Mouse (Mus musculus) liver, embryonic 15.5 days (tissue): Measurements from ENCODE around the gene Numbl. TPM values are rescaled to one million over a fixed set of nuclear protein-coding genes. Genes with fewer than 3 reads are reported as not detected.
A peak's percentile ranks its signal among the peaks of the same experiment; 100 is the strongest.

Experiments used
- ATAC-seq: fragments of 200-750 bp; cut with Nextera tagmentation; 2 replicates; pipeline ENCODE4 v1.8.0; 2017; ENCODE audit warnings: moderate number of reproducible peaks, mild to moderate bottlenecking, moderate library complexity; ENCODE audit not compliant: insufficient read depth
- H3K27ac ChIP-seq: fragments of 300-500 bp; sonication (generic); replicated peaks from 2 replicates; pipeline ENCODE4 v1.5.1; 2015; ENCODE audit warnings: mild to moderate bottlenecking, inconsistent platforms
- H3K27me3 ChIP-seq: fragments of 300-500 bp; sonication (generic); 2 replicates; pipeline ENCODE4 v1.6.1; 2015; ENCODE audit warnings: mild to moderate bottlenecking, inconsistent platforms
- H3K36me3 ChIP-seq: fragments of 300-500 bp; sonication (generic); replicated peaks from 2 replicates; pipeline ENCODE4 v1.6.1; 2015; ENCODE audit warnings: moderate library complexity, mild to moderate bottlenecking, inconsistent platforms
- H3K4me1 ChIP-seq: fragments of 300-500 bp; sonication (generic); replicated peaks from 2 replicates; pipeline ENCODE4 v1.6.1; 2015; ENCODE audit warnings: inconsistent platforms
- H3K4me2 ChIP-seq: fragments of 300-500 bp; sonication (generic); 2 replicates; pipeline ENCODE4 v1.6.1; 2015; ENCODE audit warnings: moderate library complexity, mild to moderate bottlenecking, inconsistent platforms
- H3K4me3 ChIP-seq: fragments of 300-500 bp; sonication (generic); replicated peaks from 2 replicates; pipeline ENCODE4 v1.5.1; 2015; ENCODE audit warnings: mild to moderate bottlenecking, inconsistent platforms
- H3K9ac ChIP-seq: fragments of 300-500 bp; sonication (generic); 2 replicates; pipeline ENCODE4 v1.6.1; 2015; ENCODE audit warnings: moderate library complexity, mild to moderate bottlenecking, inconsistent platforms
- H3K9me3 ChIP-seq: fragments of 300-500 bp; sonication (generic); replicated peaks from 2 replicates; pipeline ENCODE4 v1.6.1; 2016; ENCODE audit warnings: inconsistent platforms
- WGBS: fragments of 180-500 bp; shearing (Covaris S2); methylation state at CpG from one replicate; pipeline ENCODE4 v1.1.7; 2015; ENCODE audit warnings: mixed read lengths; ENCODE audit not compliant: insufficient replicate concordance; 5-methylcytosine and 5-hydroxymethylcytosine counted together
- polyA plus RNA-seq: library from polyadenylated mRNA; unstranded; fragments of >200 nt; fragmentation: Nextera tagmentation; extraction: Ambion mirVana; gene quantifications from 2 replicates; pipeline ENCODE4 v1.2.1, GENCODE M21; 2015

Numbl gene
- polyA plus RNA-seq, 1 experiment from 2014 or later, result 2.0 TPM

DNA sequence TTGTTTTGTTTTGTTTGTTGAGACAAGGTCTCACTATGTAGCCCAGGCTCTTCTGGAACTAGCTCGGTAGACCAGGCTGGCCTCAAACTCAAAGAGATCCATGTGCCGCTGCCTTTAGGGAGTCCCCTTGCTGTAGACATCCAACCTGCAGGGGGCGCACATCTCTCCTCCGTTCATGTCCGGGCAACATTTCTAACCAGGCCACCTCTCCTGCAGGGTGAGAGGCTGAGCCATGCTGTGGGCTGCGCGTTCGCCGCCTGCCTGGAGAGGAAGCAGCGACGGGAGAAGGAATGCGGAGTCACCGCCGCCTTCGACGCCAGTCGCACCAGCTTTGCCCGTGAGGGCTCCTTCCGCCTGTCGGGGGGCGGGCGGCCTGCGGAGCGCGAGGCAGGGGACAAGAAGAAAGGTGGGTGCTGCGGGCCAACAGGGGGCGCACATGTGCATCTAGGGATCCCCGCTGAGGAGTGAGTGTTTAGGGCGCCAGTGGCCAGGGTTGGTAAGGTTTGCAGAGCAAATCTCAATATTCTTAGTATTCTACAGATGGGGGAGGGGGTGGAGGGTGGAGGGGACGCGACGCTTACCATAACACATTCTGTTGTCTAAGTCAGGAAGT lies 15.6 kb downstream of the Numbl start:
- no peaks in the 10 kb centered on the region for H3K9me3 ChIP-seq
- no peaks in the 10 kb centered on the region for H3K27me3 ChIP-seq
- peaks cover 16% of the 10 kb centered on the region; the same call in 1 of the 2 replicates for H3K4me1 ChIP-seq
- H3K4me2 ChIP-seq, result peak overlapping the region; percentile 55
- WGBS, result 39% methylated on average over 32 of the region's 32 CpGs
- ATAC-seq, result no peak
- no peak overlapping the region for H3K27ac ChIP-seq
- H3K9ac ChIP-seq, result no peak overlapping the region
- H3K36me3 ChIP-seq, result no peaks in the 10 kb centered on the region
- H3K4me3 ChIP-seq, result peak overlapping the region; percentile 36

DNA sequence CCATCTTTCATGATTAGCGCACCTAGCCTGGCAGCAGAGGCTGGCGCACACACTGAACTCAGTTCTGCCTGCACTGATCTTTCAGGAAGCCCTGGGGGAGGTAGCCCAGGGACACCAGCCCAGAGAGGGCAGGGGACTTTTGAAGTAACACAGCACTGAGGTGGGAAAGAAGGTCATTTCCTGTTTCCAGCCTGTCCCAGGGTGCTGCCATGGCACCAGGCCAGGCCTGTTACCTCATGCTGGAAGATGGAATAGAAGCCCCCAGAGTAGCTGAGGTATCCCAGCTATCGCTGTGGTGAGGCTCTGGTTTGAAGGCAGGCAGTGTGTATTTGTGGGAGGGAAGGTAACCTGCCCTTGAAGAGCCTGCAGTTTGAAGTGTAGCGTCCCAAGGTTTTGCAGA lies 16.7 kb downstream of the Numbl start:
- Histone ChIP-seq H3K27me3 (no peaks in the 10 kb centered on the region), H3K4me3 (no peak overlapping the region), H3K4me2 (no peak overlapping the region), H3K9me3 (no peaks in the 10 kb centered on the region), H3K9ac (no peak overlapping the region), H3K36me3 (no peaks in the 10 kb centered on the region), H3K27ac (no peak overlapping the region), H3K4me1 (peaks cover 16% of the 10 kb centered on the region; the same call in 1 of the 2 replicates)
- 76% methylated on average over 4 of the region's 4 CpGs for WGBS
- ATAC-seq, result no peak

DNA sequence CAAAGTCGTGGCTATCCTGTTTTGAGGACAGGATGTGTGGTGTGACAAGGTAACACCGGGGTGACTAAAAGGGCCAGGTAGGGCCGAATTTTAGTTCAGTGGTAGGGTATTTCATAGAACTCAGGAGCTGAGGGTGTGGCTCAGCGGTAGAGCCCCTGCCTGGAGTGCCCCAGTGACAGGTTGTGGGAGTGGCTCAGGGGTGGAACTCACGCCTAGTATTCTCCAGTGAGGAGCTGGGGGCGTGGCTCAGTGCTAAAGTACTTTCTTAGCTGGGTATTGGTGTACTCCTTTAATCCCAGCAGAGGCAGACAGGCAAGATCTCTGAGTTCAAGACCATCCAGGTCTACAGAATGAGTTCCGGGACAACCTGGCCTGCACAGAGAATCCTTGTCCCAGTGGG lies 17.8 kb downstream of the Numbl start:
- Histone ChIP-seq H3K27me3 (no peaks in the 10 kb centered on the region), H3K9ac (no peak overlapping the region), H3K4me3 (no peak overlapping the region), H3K4me1 (peaks cover 16% of the 10 kb centered on the region; the same call in 1 of the 2 replicates), H3K36me3 (no peaks in the 10 kb centered on the region), H3K9me3 (no peaks in the 10 kb centered on the region), H3K4me2 (no peak overlapping the region), H3K27ac (no peak overlapping the region)
- 25% methylated on average over 7 of the region's 7 CpGs for WGBS
- 0 out of 2 replicates have a peak, but pooled peaks have one; percentile 32 for ATAC-seq

DNA sequence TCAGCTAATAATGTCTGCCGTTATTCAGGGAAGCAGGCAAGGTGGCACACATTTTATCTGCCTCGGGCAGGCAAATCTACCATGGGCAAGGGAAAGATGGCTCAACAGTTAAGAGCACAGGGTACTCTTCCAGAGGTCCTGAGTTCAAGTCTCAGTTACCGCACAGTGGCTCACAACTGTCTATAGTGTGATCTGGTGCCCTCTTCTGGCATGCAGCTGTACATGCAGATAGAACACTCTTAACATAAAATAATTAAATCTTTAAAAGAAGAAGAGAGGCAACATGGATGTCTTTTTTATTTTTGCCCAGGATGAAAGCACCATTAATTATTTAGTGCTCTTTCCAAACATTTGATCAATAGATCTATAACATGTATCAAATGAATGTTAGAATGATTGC lies 19.0 kb downstream of the Numbl start:
- ATAC-seq, result no peak
- 62% methylated on average over 3 of the region's 3 CpGs for WGBS
- no peak overlapping the region for H3K4me3 ChIP-seq
- no peak overlapping the region for H3K9ac ChIP-seq
- H3K4me1 ChIP-seq, result peaks cover 16% of the 10 kb centered on the region; the same call in 1 of the 2 replicates
- H3K36me3 ChIP-seq, result no peaks in the 10 kb centered on the region
- H3K27me3 ChIP-seq, result no peaks in the 10 kb centered on the region
- H3K9me3 ChIP-seq, result no peaks in the 10 kb centered on the region
- H3K27ac ChIP-seq, result no peak overlapping the region
- H3K4me2 ChIP-seq, result no peak overlapping the region

DNA sequence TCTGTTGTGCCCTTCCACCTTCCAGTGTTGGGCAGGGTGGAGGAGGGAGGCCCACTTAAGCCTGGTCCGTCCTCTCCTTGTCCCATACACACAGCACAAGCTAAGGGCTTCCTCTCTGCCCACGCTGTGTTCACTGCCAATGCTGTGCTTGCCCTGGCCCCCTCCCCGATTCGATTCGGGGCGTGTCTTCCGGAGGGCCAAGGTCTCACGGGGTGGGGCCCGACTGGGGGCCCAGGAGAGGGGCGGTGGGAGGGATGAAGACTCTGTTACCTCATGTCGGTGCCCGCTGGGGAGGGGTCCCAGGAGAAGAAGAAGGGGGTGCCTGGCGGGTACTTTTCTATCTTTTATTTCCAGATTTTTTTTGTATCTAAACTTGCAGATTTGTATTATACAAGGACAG lies 23.5 kb downstream of the Numbl start:
- H3K4me1 ChIP-seq, result peaks cover 6% of the 10 kb centered on the region; the same call in 1 of the 2 replicates
- H3K27me3 ChIP-seq, result peaks cover 27% of the 10 kb centered on the region
- H3K9ac ChIP-seq, result no peak overlapping the region
- no peak overlapping the region for H3K4me3 ChIP-seq
- WGBS, result 66% methylated on average over 13 of the region's 13 CpGs
- no peak for ATAC-seq
- no peaks in the 10 kb centered on the region for H3K36me3 ChIP-seq
- H3K4me2 ChIP-seq, result no peak overlapping the region
- H3K27ac ChIP-seq, result no peak overlapping the region
- H3K9me3 ChIP-seq, result no peaks in the 10 kb centered on the region

DNA sequence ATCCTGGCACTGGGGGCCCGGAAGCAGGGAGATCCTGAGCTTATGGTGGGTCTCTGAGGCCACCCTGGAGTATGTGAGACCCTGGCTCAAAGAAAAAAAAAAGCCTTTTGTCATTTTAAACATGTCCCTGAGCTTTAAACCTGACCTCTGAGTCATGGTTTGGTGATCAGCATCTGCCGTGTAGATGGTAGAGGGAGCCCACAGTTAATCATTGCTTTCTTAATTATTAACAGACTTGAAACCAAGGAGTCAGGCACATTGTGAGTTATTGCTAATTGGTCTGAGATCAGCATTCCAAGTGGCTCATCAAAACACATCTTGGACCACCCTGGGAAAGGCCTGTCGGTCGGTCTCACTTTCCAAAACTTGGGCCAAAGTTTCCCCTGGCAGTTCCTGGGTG lies 24.0 kb downstream of the Numbl start:
- Histone ChIP-seq H3K27me3 (peaks cover 31% of the 10 kb centered on the region), H3K4me2 (no peak overlapping the region), H3K36me3 (no peaks in the 10 kb centered on the region), H3K9me3 (no peaks in the 10 kb centered on the region), H3K4me3 (no peak overlapping the region), H3K27ac (no peak overlapping the region), H3K4me1 (peaks cover 2% of the 10 kb centered on the region; the same call in 1 of the 2 replicates), H3K9ac (no peak overlapping the region)
- whole genome bisulfite sequencing, result 58% methylated on average over 4 of the region's 4 CpGs
- no peak for ATAC-seq

DNA sequence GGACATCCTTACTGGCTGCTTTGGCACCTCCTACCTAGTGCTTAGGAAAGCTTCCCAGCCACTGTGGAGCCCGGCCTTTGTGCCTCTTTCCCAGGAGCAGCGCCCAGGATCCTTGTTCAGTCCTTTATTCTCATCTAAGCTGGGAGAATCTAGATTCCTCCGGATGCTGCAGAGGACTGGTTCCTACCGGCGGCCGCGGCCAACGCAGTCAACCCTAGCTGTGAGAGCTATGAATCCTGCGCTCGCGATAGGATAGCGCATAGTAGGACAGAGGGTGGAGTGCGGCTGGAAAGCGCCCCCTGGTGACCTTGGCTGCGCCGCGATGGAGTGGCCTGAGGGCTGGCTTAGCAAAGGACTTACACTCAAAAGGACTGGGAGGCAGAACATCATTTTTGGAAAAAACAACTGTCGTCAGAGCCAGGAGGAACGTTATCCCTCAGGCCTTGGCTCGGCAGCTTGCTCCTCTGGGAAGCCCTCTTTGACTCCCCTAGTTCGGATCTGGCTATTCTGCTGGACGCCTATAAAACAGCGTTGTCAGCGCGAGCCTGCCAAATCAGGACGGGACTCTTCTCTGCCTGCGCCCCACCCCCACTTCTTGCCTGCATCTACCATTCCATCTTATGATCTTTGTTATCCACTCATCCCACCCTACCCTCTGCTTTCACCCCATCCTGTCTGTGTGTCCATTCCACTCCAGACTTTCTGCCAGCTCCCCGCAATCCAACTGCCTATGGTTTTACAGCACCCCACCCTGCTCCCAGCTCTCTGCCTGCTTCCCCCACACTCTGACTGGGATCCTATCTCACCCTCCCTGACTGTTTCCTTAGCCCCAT lies 26.8 kb downstream of the Numbl start:
- Histone ChIP-seq H3K36me3 (no peaks in the 10 kb centered on the region), H3K27me3 (peaks cover 31% of the 10 kb centered on the region), H3K4me1 (peaks cover 2% of the 10 kb centered on the region; the same call in 1 of the 2 replicates), H3K4me2 (peak overlapping the region; percentile 27), H3K9me3 (no peaks in the 10 kb centered on the region), H3K9ac (no peak overlapping the region), H3K27ac (no peak overlapping the region), H3K4me3 (no peak overlapping the region)
- no peak for ATAC-seq
- WGBS, result 6% methylated on average over 28 of the region's 28 CpGs

DNA sequence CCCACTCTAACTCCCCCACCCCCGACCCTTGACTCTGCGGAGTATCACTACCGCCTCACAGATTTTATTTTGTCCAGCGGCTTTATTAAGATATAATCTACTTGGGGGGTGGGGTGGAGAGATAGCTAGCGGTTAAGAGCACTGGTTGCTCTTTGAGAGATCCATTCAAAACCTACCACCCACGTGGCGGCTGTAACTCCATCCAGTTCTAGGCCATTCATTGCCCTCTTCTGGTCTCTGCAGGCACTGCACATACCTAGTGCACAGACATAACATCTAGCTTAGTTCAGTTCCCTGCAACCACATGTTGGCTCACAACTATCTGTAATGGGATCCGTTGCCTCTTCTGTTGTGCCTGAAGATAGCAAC lies 27.4 kb downstream of the Numbl start:
- no peak; the same call in 1 of the 2 replicates for ATAC-seq
- Histone ChIP-seq H3K4me2 (0 out of 2 replicates have a peak overlapping the region, but pooled peaks have one; percentile 27), H3K27ac (no peak overlapping the region)

DNA sequence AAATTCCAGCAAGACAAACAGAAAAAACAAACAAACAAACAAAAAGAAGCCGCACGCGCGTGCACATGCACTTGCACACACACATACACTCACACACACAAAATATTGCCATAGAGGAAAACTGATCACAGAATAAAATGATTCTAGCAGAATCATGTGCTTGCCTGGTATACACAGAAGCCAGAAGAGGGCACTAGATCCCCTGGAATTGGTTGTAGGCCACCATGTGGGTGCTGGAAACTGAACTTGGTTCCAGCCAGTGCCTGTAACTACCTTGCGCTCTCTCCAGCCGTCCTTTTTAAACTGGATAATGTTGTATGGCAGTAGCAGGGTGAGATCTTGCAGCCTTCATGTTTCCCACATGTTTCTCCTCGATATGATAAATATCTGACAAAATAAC lies 30.5 kb downstream of the Numbl start:
- H3K27me3 ChIP-seq, result peaks cover 31% of the 10 kb centered on the region
- ATAC-seq, result no peak
- H3K4me1 ChIP-seq, result 0 out of 2 replicates have a peak, but pooled peaks cover 2% of the 10 kb centered on the region
- no peak overlapping the region for H3K4me3 ChIP-seq
- H3K36me3 ChIP-seq, result no peaks in the 10 kb centered on the region
- no peak overlapping the region for H3K9ac ChIP-seq
- 69% methylated on average over 7 of the region's 7 CpGs for WGBS
- H3K4me2 ChIP-seq, result no peak overlapping the region
- no peaks in the 10 kb centered on the region for H3K9me3 ChIP-seq
- H3K27ac ChIP-seq, result no peak overlapping the region

More for the DNA sequence above, 27.4 kb downstream of the Numbl start:
- Histone ChIP-seq H3K27me3 (peaks cover 31% of the 10 kb centered on the region), H3K9me3 (no peaks in the 10 kb centered on the region), H3K4me1 (peaks cover 2% of the 10 kb centered on the region; the same call in 1 of the 2 replicates), H3K9ac (no peak overlapping the region), H3K4me3 (no peak overlapping the region), H3K36me3 (no peaks in the 10 kb centered on the region)
- WGBS, result 3% methylated on average over 8 of the region's 8 CpGs

DNA sequence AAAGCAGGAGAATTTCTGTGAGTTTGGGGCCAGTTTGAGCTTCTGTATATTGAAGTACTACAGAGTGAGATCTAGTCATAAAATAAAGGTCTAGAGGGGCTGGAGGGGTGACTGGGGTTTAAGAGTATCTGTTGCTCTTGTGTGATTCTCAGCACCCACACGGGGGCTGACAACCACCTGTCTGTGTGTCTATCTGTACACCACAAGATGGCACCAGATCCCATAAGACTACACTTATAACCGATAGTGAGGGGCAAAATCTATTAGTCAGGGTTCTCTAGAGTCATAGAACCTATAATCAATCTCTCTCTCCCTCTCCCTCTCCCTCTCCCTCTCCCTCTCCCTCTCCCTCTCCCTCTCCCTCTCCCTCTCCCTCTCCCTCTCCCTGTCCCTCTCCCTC lies 32.3 kb downstream of the Numbl start:
- WGBS, result 55% methylated on average over 2 of the region's 2 CpGs
- H3K4me2 ChIP-seq, result no peak overlapping the region
- H3K36me3 ChIP-seq, result no peaks in the 10 kb centered on the region

DNA sequence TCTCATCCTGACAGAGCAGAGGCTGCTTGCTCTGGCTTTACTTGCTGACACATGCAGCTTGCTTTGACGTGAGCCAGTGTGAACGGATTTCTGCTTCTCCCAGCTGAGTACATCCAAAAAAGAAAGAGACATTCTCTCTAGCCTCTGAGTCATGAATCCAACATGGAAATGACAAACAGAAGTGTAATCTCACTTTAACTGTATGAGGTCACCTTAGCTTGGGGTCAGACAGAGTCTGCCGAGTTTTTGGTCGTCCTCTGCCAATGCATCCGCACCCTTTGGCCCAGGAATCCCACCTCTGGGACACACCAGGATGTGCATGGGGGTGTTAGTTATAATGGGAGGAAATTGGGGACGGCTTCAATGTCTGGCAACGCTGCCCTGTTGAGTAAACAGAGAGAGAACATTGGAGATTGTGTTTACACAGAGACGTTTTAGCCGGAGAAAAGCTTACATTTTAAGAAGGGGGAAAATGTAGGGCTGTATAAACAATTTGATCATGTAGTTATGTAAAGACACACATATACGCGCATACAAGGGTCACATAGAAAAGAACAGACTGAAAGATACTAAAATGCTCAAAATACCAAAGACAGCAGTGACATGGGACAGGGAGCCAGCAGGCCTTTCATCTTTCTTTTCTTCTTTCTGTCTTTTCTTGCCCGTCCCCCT lies 33.7 kb downstream of the Numbl start:
- no peaks in the 10 kb centered on the region for H3K36me3 ChIP-seq
- H3K4me3 ChIP-seq, result no peak overlapping the region
- no peaks in the 10 kb centered on the region for H3K4me1 ChIP-seq
- WGBS, result 33% methylated on average over 12 of the region's 12 CpGs
- no peak overlapping the region for H3K27ac ChIP-seq
- H3K27me3 ChIP-seq, result peaks cover 2% of the 10 kb centered on the region; the same call in 1 of the 2 replicates
- H3K9me3 ChIP-seq, result no peaks in the 10 kb centered on the region
- no peak overlapping the region for H3K9ac ChIP-seq
- ATAC-seq, result no peak
- H3K4me2 ChIP-seq, result no peak overlapping the region

More for the DNA sequence above, 32.3 kb downstream of the Numbl start:
- Histone ChIP-seq H3K9ac (no peak overlapping the region), H3K4me1 (no peaks in the 10 kb centered on the region), H3K27ac (no peak overlapping the region), H3K4me3 (no peak overlapping the region), H3K27me3 (peaks cover 16% of the 10 kb centered on the region; the same call in 1 of the 2 replicates), H3K9me3 (no peaks in the 10 kb centered on the region)
- no peak for ATAC-seq
